Mouse (Mus musculus) midbrain, embryonic 12.5 days (tissue): Measurements from ENCODE around the gene C2cd2. TPM values are rescaled to one million over a fixed set of nuclear protein-coding genes. Genes with fewer than 3 reads are reported as not detected.

Experiments used
- ATAC-seq: fragments of 200-750 bp; cut with Nextera tagmentation; 2 replicates; pipeline ENCODE4 v1.8.0; 2017; ENCODE audit warnings: low read depth, moderate TSS enrichment, moderate library complexity; ENCODE audit not compliant: low FRiP score
- H3K27ac ChIP-seq: fragments of 300-500 bp; sonication (generic); replicated peaks from 2 replicates; pipeline ENCODE4 v1.5.1; 2016; ENCODE audit warnings: mild to moderate bottlenecking
- H3K27me3 ChIP-seq: fragments of 300-500 bp; sonication (generic); 2 replicates; pipeline ENCODE4 v1.6.1; 2016; ENCODE audit warnings: mild to moderate bottlenecking
- H3K36me3 ChIP-seq: fragments of 300-500 bp; sonication (generic); 2 replicates; pipeline ENCODE4 v1.6.1; 2016
- H3K4me1 ChIP-seq: fragments of 300-500 bp; sonication (generic); 2 replicates; pipeline ENCODE4 v1.6.1; 2016
- H3K4me2 ChIP-seq: fragments of 300-500 bp; sonication (generic); replicated peaks from 2 replicates; pipeline ENCODE4 v1.6.1; 2016; ENCODE audit warnings: mild to moderate bottlenecking, moderate library complexity
- H3K4me3 ChIP-seq: fragments of 300-500 bp; sonication (generic); 2 replicates; pipeline ENCODE4 v1.5.1; 2016; ENCODE audit warnings: mild to moderate bottlenecking
- H3K9ac ChIP-seq: fragments of 300-500 bp; sonication (generic); replicated peaks from 2 replicates; pipeline ENCODE4 v1.6.1; 2016; ENCODE audit warnings: mild to moderate bottlenecking, moderate library complexity
- H3K9me3 ChIP-seq: fragments of 300-500 bp; sonication (generic); 2 replicates; pipeline ENCODE4 v1.6.1; 2016; ENCODE audit warnings: mild to moderate bottlenecking
- WGBS: fragments of 180-500 bp; shearing (Covaris S2); methylation state at CpG from one replicate; pipeline ENCODE4 v1.1.7; 2016; 5-methylcytosine and 5-hydroxymethylcytosine counted together
- microRNA-seq: library from miRNA; unstranded; fragments of <30 nt; microRNA quantifications from one replicate; pipeline ENCODE4, GENCODE M21; 2017
- polyA plus RNA-seq: library from polyadenylated mRNA; unstranded; fragments of >200 nt; fragmentation: Nextera tagmentation; extraction: Ambion mirVana; gene quantifications from 2 replicates; pipeline ENCODE4 v1.2.1, GENCODE M21; 2016

The C2cd2 gene
- polyA plus RNA-seq, 1 experiment from 2014 or later: 15.9 TPM

DNA sequence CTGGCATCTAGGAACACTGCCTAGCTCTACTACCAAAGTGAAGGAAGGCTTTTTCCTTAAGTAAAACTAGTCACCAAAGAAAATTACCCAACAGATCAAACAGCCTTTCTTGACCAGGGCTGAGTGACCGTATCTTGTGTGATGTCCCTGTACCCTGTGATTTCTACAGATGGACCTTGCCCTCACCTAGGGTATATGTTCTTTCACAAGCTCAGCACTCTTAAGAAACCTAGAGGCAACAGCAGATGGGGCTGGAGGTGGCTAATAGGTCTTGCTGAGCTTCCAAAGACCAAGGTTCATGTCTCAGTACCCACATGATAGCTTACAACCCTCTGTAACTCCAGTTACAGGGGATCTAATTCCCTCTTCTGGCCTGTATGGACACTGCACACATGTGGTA lies 134.2 kb downstream of the C2cd2 start:
- peaks cover 71% of the 10 kb centered on the region for H3K36me3 ChIP-seq
- 96% methylated on average over 1 of the region's 1 CpGs for WGBS
- H3K4me3 ChIP-seq: no peak overlapping the region
- H3K9ac ChIP-seq: no peak overlapping the region
- H3K9me3 ChIP-seq: no peaks in the 10 kb centered on the region
- no peak overlapping the region for H3K27ac ChIP-seq
- no peaks in the 10 kb centered on the region for H3K4me1 ChIP-seq
- no peak overlapping the region for H3K4me2 ChIP-seq
- ATAC-seq: no peak
- no peaks in the 10 kb centered on the region for H3K27me3 ChIP-seq

DNA sequence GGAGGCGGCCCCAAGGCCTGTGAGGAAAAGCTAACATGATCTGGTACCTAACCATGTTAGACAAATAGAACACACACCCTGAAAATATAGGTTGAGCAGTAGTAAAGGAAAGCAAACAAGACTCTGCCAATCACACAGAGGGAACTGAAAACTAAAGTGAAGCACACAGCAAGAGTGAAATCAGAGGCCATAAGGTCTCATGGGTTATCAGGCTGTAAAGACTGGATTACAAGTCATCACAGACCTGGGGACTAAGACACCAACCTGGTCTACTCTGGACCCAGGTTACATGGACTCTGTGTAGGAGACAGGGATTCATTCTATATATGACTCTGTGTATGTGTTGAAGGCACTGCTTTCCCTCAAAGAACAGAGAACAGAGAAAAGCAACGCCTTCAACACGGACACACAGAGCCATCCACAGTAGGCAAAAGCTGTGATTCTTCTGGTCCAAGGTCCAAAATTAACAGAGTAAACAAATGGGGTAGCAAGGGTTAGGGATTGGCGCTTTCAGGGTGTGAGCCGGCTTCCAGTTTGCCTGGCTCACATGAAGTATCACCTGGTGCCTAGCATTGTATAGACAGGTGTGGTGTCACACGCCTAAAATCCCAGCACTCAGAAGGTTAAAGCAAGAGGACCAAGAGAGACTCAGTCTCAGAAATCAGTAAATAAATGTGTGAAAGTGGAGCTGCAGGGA lies 138.9 kb downstream of the C2cd2 start:
- no peak overlapping the region for H3K27ac ChIP-seq

DNA sequence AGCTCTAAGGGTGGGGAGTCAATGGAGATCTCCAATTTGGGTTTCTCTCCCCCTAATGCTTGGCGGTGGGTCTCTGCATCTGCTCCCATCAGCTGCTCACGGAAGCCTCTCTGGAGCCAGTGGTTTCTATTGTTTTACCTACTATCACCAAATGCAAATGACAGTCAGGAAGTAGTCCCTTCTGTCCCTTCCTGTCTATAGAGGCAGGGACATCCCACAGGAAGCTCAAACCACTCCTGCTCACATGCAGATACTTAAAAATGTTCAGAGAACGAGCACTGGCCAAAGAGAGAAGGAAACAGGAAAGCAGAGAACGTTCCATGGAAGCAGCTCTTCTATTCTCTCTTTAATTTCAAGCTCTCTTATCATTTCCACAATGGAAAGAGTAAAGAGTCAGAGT lies 142.9 kb downstream of the C2cd2 start:
- Histone ChIP-seq H3K4me3 (no peak overlapping the region), H3K4me1 (no peaks in the 10 kb centered on the region), H3K9me3 (no peaks in the 10 kb centered on the region), H3K27me3 (no peaks in the 10 kb centered on the region), H3K9ac (no peak overlapping the region), H3K36me3 (peaks cover 90% of the 10 kb centered on the region), H3K27ac (no peak overlapping the region), H3K4me2 (no peak overlapping the region)
- WGBS: 92% methylated on average over 4 of the region's 4 CpGs
- no peak for ATAC-seq

More for the DNA sequence above, 138.9 kb downstream of the C2cd2 start:
- H3K36me3 ChIP-seq: peaks cover 74% of the 10 kb centered on the region
- H3K4me1 ChIP-seq: no peaks in the 10 kb centered on the region
- ATAC-seq: no peak
- H3K4me3 ChIP-seq: no peak overlapping the region
- no peaks in the 10 kb centered on the region for H3K27me3 ChIP-seq
- no peak overlapping the region for H3K4me2 ChIP-seq
- H3K9ac ChIP-seq: no peak overlapping the region
- WGBS: 94% methylated on average over 6 of the region's 6 CpGs
- H3K9me3 ChIP-seq: no peaks in the 10 kb centered on the region

DNA sequence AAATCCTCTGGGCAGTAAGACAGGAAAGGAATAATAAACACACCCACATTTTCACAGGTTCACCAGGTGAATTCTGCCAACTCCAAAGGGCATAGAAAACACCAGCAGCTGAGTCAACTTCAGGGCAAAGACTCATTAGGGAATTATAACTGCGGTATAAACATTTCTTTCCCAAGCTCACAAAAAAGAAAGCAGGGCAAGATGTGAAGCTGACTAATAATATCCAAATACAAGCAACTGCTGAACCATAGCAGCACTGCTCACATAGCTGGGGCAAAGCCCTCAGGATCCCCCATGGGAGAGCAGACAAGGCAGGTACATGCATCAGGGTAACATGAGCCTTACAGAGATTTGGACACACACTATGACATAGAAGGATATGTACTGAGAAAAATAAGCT lies 145.0 kb downstream of the C2cd2 start:
- ATAC-seq: no peak
- no peaks in the 10 kb centered on the region for H3K9me3 ChIP-seq
- no peak overlapping the region for H3K9ac ChIP-seq
- H3K27ac ChIP-seq: no peak overlapping the region
- no peak overlapping the region for H3K4me2 ChIP-seq
- H3K4me3 ChIP-seq: no peak overlapping the region
- no peaks in the 10 kb centered on the region for H3K4me1 ChIP-seq
- no peaks in the 10 kb centered on the region for H3K27me3 ChIP-seq
- peaks cover 98% of the 10 kb centered on the region for H3K36me3 ChIP-seq
- WGBS: 95% methylated on average over 1 of the region's 1 CpGs

DNA sequence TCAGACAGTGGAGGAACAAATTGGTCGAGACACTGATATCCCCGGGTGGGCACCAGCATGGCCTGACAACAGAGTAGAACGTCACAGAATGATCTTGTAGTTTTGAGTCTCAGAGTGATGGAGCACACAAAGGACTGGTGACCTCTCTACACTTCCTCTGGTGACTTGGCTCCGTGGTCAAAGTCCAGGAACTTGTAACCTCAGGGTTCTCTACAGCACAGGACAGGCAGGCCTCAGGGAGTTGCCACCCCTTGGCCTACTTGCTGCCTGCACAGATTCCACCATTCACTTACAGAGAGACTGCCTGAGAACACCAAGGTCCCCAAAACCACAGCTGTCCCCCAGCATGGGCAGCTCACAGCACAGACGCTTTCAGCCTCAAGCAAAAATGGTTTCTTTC lies 147.1 kb downstream of the C2cd2 start:
- Histone ChIP-seq H3K4me3 (no peak overlapping the region), H3K27me3 (no peaks in the 10 kb centered on the region), H3K9me3 (no peaks in the 10 kb centered on the region), H3K27ac (no peak overlapping the region), H3K4me1 (no peaks in the 10 kb centered on the region), H3K36me3 (peaks cover 99% of the 10 kb centered on the region), H3K9ac (no peak overlapping the region), H3K4me2 (no peak overlapping the region)
- ATAC-seq: no peak
- WGBS: 90% methylated on average over 5 of the region's 5 CpGs

DNA sequence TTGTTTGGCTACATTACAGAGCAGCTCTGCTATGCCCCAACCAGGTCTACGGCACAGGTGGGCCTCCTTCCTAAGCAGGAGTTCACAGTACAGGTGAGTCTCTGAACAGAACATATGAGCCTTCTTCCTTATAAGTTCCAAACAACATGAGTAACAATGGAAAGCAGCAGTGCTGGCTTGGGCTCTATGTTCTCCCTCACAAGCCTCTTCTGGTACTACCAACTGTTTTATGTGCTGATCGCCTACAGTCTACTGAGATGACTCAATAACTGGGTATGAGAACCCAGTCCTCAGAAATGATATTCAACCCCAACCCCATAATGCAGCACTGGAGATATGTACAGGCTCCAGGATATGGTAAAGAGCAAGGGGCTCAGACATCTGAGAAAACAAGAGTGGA lies 148.3 kb downstream of the C2cd2 start:
- no peak for ATAC-seq
- Histone ChIP-seq H3K4me2 (no peak overlapping the region), H3K27me3 (no peaks in the 10 kb centered on the region), H3K9me3 (no peaks in the 10 kb centered on the region), H3K4me3 (no peak overlapping the region), H3K9ac (no peak overlapping the region), H3K4me1 (no peaks in the 10 kb centered on the region), H3K27ac (no peak overlapping the region), H3K36me3 (peaks cover 99% of the 10 kb centered on the region)
- WGBS: 96% methylated on average over 2 of the region's 2 CpGs

DNA sequence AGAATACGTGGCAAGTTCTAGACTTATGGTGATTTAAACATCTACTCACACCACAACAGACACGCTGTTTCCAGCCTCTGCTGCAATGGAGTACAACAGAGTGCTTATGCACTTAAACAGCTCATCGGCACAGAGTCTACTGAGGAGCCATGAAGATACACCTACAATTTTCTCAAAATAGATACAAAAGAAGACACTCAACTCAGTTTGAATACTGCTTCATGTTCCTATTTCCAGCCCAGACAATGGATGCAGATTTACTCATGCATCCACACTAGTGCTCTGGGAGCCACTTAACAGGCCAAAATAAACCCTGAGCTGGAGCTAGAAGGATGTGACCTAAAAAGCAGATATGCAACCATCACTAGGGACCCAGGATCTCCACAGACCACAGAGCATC lies 153.5 kb downstream of the C2cd2 start:
- Histone ChIP-seq H3K9ac (no peak overlapping the region), H3K4me3 (no peak overlapping the region), H3K36me3 (peaks cover 95% of the 10 kb centered on the region), H3K4me2 (no peak overlapping the region), H3K27ac (no peak overlapping the region), H3K27me3 (no peaks in the 10 kb centered on the region), H3K9me3 (no peaks in the 10 kb centered on the region), H3K4me1 (no peaks in the 10 kb centered on the region)
- 94% methylated on average over 3 of the region's 3 CpGs for WGBS
- no peak for ATAC-seq

DNA sequence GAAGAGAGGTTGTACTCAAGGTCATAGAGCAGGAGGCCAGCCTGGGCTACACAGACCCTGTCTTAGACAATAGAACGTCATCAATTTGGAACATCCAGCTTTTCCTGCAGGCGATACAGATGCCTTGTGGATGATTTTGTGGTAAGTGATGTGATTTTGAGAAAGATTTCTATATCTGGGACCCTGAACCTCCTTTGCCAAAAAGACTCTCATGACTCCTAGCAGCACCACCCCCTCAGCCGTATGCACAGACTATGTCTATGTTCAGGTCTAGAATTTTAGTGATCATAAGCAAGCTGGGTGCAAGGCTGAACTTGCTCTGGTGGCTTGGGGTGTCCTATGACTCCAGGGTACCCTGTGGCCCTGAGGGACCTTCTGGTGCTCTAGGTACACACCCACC lies 156.8 kb downstream of the C2cd2 start:
- Histone ChIP-seq H3K4me1 (no peaks in the 10 kb centered on the region), H3K4me2 (no peak overlapping the region), H3K4me3 (no peak overlapping the region), H3K9me3 (no peaks in the 10 kb centered on the region), H3K27me3 (no peaks in the 10 kb centered on the region), H3K9ac (no peak overlapping the region), H3K27ac (no peak overlapping the region), H3K36me3 (peaks cover 85% of the 10 kb centered on the region)
- no peak for ATAC-seq
- WGBS: 94% methylated on average over 3 of the region's 3 CpGs

Small RNA genes within 50 kb of the gene (microRNA-seq; reads per million reads assigned to microRNA genes)
- not detected for gene Mir6964

Other genes starting within 250 kb of the C2cd2 start
- 0.99 and 1.0 TPM in 2 replicates for gene Ripk4, start 198.8 kb downstream of the C2cd2 start, polyA plus RNA-seq
- 16.5 and 19.2 TPM in 2 replicates for gene Prdm15, start 110.7 kb downstream of the C2cd2 start, polyA plus RNA-seq
- 14.7 and 15.9 TPM in 2 replicates for gene Zbtb21, start within 50 bp of the C2cd2 start, polyA plus RNA-seq
- gene B230307C23Rik, start 34.7 kb upstream of the C2cd2 start, polyA plus RNA-seq: 16.4 and 17.9 TPM in 2 replicates
- 23.3 and 25.5 TPM in 2 replicates for gene A630089N07Rik, start 119.9 kb upstream of the C2cd2 start, polyA plus RNA-seq